Mouse (Mus musculus) small intestine, adult 2 months (tissue): ENCODE results near the gene Bend6. TPM values are rescaled to one million over a fixed set of nuclear protein-coding genes. Genes with fewer than 3 reads are reported as not detected.

Experiments used
- H3K27ac ChIP-seq: fragments of 200-500 bp; 2 replicates; pipeline ENCODE4 v1.5.1; 2012; ENCODE audit warnings: low read depth, low read length, control low read depth, inconsistent platforms; ENCODE audit not compliant: insufficient read depth
- H3K27me3 ChIP-seq: fragments of 200-500 bp; 2 replicates; pipeline ENCODE4 v1.6.1; 2012; ENCODE audit warnings: mild to moderate bottlenecking, moderate library complexity, low read length, inconsistent platforms; ENCODE audit not compliant: control insufficient read depth, insufficient read depth
- H3K36me3 ChIP-seq: fragments of 200-500 bp; 2 replicates; pipeline ENCODE4 v1.6.1; 2012; ENCODE audit warnings: mild to moderate bottlenecking, low read length, control low read depth, inconsistent platforms; ENCODE audit not compliant: control insufficient read depth, insufficient read depth
- H3K4me1 ChIP-seq: fragments of 200-500 bp; 2 replicates; pipeline ENCODE4 v1.6.1; 2012; ENCODE audit warnings: low read length, inconsistent platforms, mixed read lengths; ENCODE audit not compliant: control insufficient read depth, insufficient read depth, insufficient read length
- H3K4me3 ChIP-seq: fragments of 200-500 bp; 2 replicates; pipeline ENCODE4 v1.5.1; 2012; ENCODE audit warnings: low read depth, mild to moderate bottlenecking, control low read depth, inconsistent platforms, low read length, moderate library complexity
- CTCF ChIP-seq: fragments of 200-500 bp; IDR thresholded peaks from 2 replicates; pipeline ENCODE4 v1.5.1; 2012; ENCODE audit warnings: low read depth, mild to moderate bottlenecking, control low read depth, inconsistent platforms, low read length, moderate library complexity, mixed read lengths; ENCODE audit not compliant: insufficient replicate concordance, insufficient read length; ENCODE audit errors: extremely low read depth
- POLR2A ChIP-seq: fragments of 200-500 bp; IDR thresholded peaks from 2 replicates; pipeline ENCODE4 v1.6.1; 2012; ENCODE audit warnings: low read depth, mild to moderate bottlenecking, control low read depth, inconsistent platforms, low read length, moderate library complexity
- WGBS: fragments of 180-500 bp; shearing (Covaris S2); methylation state at CpG from one replicate; pipeline ENCODE4 v1.1.7; 2018; 5-methylcytosine and 5-hydroxymethylcytosine counted together
- polyA plus RNA-seq: library from polyadenylated mRNA; depleted of rRNA; stranded (reverse); fragments of >200 nt; gene quantifications from 2 replicates; pipeline ENCODE4 v1.2.3, GENCODE M21; 2012

Gene Bend6
- polyA plus RNA-seq, 1 experiment, result 0.14 TPM

GRCm38 (mm10) chr1:33931791-33932190 lies 24.2 kb upstream of the Bend6 start:
- Histone ChIP-seq H3K27me3 (no peaks in the 10 kb centered on the region), H3K27ac (no peak overlapping the region), H3K4me3 (no peak overlapping the region), H3K4me1 (no peaks in the 10 kb centered on the region), H3K36me3 (no peaks in the 10 kb centered on the region)
- TF ChIP-seq CTCF (no peak), POLR2A (no peak)
- 85% methylated on average over 8 of the region's 8 CpGs for WGBS

- WGBS, result 81% methylated on average over 7 of the region's 7 CpGs
- no peak overlapping the region for H3K4me3 ChIP-seq
- H3K4me1 ChIP-seq, result no peaks in the 10 kb centered on the region
- H3K36me3 ChIP-seq, result no peaks in the 10 kb centered on the region
- TF ChIP-seq CTCF, result no peak
- no peak for TF ChIP-seq POLR2A
- H3K27ac ChIP-seq, result no peak overlapping the region
- H3K27me3 ChIP-seq, result no peaks in the 10 kb centered on the region
These were observed 19.9 kb upstream of the Bend6 start for GRCm38 (mm10) chr1:33927466-33927865.

GRCm38 (mm10) chr1:33925283-33925682 lies 17.7 kb upstream of the Bend6 start:
- TF ChIP-seq POLR2A, result no peak
- TF ChIP-seq CTCF, result no peak
- H3K27me3 ChIP-seq, result no peaks in the 10 kb centered on the region
- no peak overlapping the region for H3K4me3 ChIP-seq
- 32% methylated on average over 3 of the region's 3 CpGs for WGBS
- no peaks in the 10 kb centered on the region for H3K36me3 ChIP-seq
- H3K27ac ChIP-seq, result no peak overlapping the region
- no peaks in the 10 kb centered on the region for H3K4me1 ChIP-seq

- no peaks in the 10 kb centered on the region for H3K27me3 ChIP-seq
- no peak for TF ChIP-seq CTCF
- no peak for TF ChIP-seq POLR2A
- no peak overlapping the region for H3K4me3 ChIP-seq
- WGBS, result 60% methylated on average over 7 of the region's 7 CpGs
- no peak overlapping the region for H3K27ac ChIP-seq
- no peaks in the 10 kb centered on the region for H3K36me3 ChIP-seq
- H3K4me1 ChIP-seq, result no peaks in the 10 kb centered on the region
These were observed 15.4 kb upstream of the Bend6 start for GRCm38 (mm10) chr1:33922975-33923374.

GRCm38 (mm10) chr1:33916554-33916953 lies 8.9 kb upstream of the Bend6 start:
- no peak overlapping the region for H3K4me3 ChIP-seq
- TF ChIP-seq POLR2A (no peak), CTCF (no peak)
- H3K4me1 ChIP-seq, result no peaks in the 10 kb centered on the region
- H3K36me3 ChIP-seq, result no peaks in the 10 kb centered on the region
- WGBS, result 87% methylated on average over 5 of the region's 5 CpGs
- H3K27me3 ChIP-seq, result no peaks in the 10 kb centered on the region
- no peak overlapping the region for H3K27ac ChIP-seq

- Histone ChIP-seq H3K36me3 (no peaks in the 10 kb centered on the region), H3K4me1 (0 out of 2 replicates have a peak, but pooled peaks cover 3% of the 10 kb centered on the region), H3K27me3 (peaks cover 18% of the 10 kb centered on the region), H3K27ac (no peak overlapping the region), H3K4me3 (no peak overlapping the region)
- WGBS, result 54% methylated on average over 8 of the region's 8 CpGs
- no peak for TF ChIP-seq CTCF
- no peak for TF ChIP-seq POLR2A
These were observed 4.0 kb upstream of the Bend6 start for GRCm38 (mm10) chr1:33911589-33911988.

GRCm38 (mm10) chr1:33908191-33908962 lies 761 bp upstream of the Bend6 start, which contains the start of gene Dst:
Dst (plus strand) TSS chr1:33908225.
- Histone ChIP-seq H3K36me3 (no peaks in the 10 kb centered on the region), H3K27me3 (peaks cover 18% of the 10 kb centered on the region), H3K27ac (no peak within 1 kb of the TSS), H3K4me3 (peak within 1 kb of the TSS; percentile 60), H3K4me1 (0 out of 2 replicates have a peak, but pooled peaks cover 3% of the 10 kb centered on the region)
- TF ChIP-seq CTCF (no peak), POLR2A (no peak)
- 6% methylated on average over 39 of the region's 44 CpGs for WGBS

GRCm38 (mm10) chr1:33906927-33907326 lies 689 bp downstream of the Bend6 start:
- no peaks in the 10 kb centered on the region for H3K36me3 ChIP-seq
- no peak for TF ChIP-seq POLR2A
- TF ChIP-seq CTCF, result no peak
- 0 out of 2 replicates have a peak, but pooled peaks cover 3% of the 10 kb centered on the region for H3K4me1 ChIP-seq
- 6% methylated on average over 20 of the region's 20 CpGs for WGBS
- H3K4me3 ChIP-seq, result peak overlapping the region; percentile 20; the same call in 1 of the 2 replicates
- no peak overlapping the region for H3K27ac ChIP-seq
- peaks cover 18% of the 10 kb centered on the region for H3K27me3 ChIP-seq
